Mouse (Mus musculus) hindbrain, postnatal 0 days (tissue): ENCODE data around the gene Gata3. TPM values are rescaled to one million over a fixed set of nuclear protein-coding genes. Genes with fewer than 3 reads are reported as not detected.
A peak's percentile ranks its signal among the peaks of the same experiment; 100 is the strongest.

Experiments
- ATAC-seq: fragments of 200-750 bp; cut with Nextera tagmentation; 2 replicates; pipeline ENCODE4 v1.8.0; 2017; ENCODE audit warnings: mild to moderate bottlenecking, moderate TSS enrichment, moderate library complexity
- DNase-seq: peaks from one replicate; pipeline ENCODE4 v3.0.0-alpha.2; 2015; ENCODE audit warnings: low spot score
- H3K27ac ChIP-seq: fragments of 300-500 bp; sonication (generic); 2 replicates; pipeline ENCODE4 v1.5.1; 2014; ENCODE audit warnings: mild to moderate bottlenecking
- H3K27me3 ChIP-seq: fragments of 300-500 bp; sonication (generic); 2 replicates; pipeline ENCODE4 v1.6.1; 2014; ENCODE audit warnings: low read length, mixed read lengths; ENCODE audit not compliant: insufficient read depth
- H3K36me3 ChIP-seq: fragments of 300-500 bp; sonication (generic); 2 replicates; pipeline ENCODE4 v1.6.1; 2014; ENCODE audit warnings: low read length, mixed read lengths; ENCODE audit not compliant: insufficient read depth
- H3K4me1 ChIP-seq: fragments of 300-500 bp; sonication (generic); 2 replicates; pipeline ENCODE4 v1.6.1; 2014; ENCODE audit warnings: antibody characterized with exemption, low read length, mixed read lengths; ENCODE audit not compliant: insufficient read depth
- H3K4me2 ChIP-seq: fragments of 300-500 bp; sonication (generic); 2 replicates; pipeline ENCODE4 v1.6.1; 2014; ENCODE audit warnings: low read depth, mild to moderate bottlenecking, low read length, moderate library complexity, mixed read lengths
- H3K4me3 ChIP-seq: fragments of 300-500 bp; sonication (generic); 2 replicates; pipeline ENCODE4 v1.5.1; 2014; ENCODE audit warnings: low read length
- H3K9ac ChIP-seq: fragments of 300-500 bp; sonication (generic); replicated peaks from 2 replicates; pipeline ENCODE4 v1.6.1; 2014; ENCODE audit warnings: mild to moderate bottlenecking, low read length, moderate library complexity, mixed read lengths
- H3K9me3 ChIP-seq: fragments of 300-500 bp; sonication (generic); 2 replicates; pipeline ENCODE4 v1.6.1; 2016; ENCODE audit warnings: low read length, mixed read lengths
- CTCF ChIP-seq: IDR thresholded peaks from 2 replicates; pipeline ENCODE4 v1.5.1; 2016; ENCODE audit warnings: antibody characterized with exemption, control low read depth, low read depth
- whole genome bisulfite sequencing: fragments of 180-500 bp; shearing (Covaris S2); extraction: QIAGEN DNeasy Blood & Tissue Kit; methylation state at CpG from one replicate; pipeline ENCODE4 v1.1.7; 2014; 5-methylcytosine and 5-hydroxymethylcytosine counted together
- polyA plus RNA-seq: library from polyadenylated mRNA; unstranded; fragments of >200 nt; fragmentation: Nextera tagmentation; extraction: Ambion mirVana; gene quantifications from 2 replicates; pipeline ENCODE4 v1.2.1, GENCODE M21; 2015
- total RNA-seq: library from RNA; depleted of rRNA; stranded (reverse); fragments of >200 nt; gene quantifications from 2 replicates; pipeline ENCODE4 v1.2.3, GENCODE M21; 2014

The Gata3 gene
- total and polyA plus RNA-seq, 2 experiments from 2014 or later: 3.5 to 20.5 TPM

GRCm38 (mm10) chr2:9881051-9881591 is 8.7 kb downstream of the Gata3 start, which contains the start of gene 4930412O13Rik:
Gene 4930412O13Rik, plus strand, starts transcription at chr2:9881252.
- ATAC-seq (no peak), DNase-seq (no peak)
- under 1% methylated on average over 34 of the region's 35 CpGs for WGBS
- TF ChIP-seq CTCF: no peak
- Histone ChIP-seq H3K9ac (no peak within 1 kb of the TSS), H3K27ac (0 out of 2 replicates have a peak within 1 kb of the TSS, but pooled peaks have one; percentile 16), H3K27me3 (peaks cover 43% of the 10 kb centered on the region), H3K4me2 (peak within 1 kb of the TSS; percentile 65), H3K4me3 (peak within 1 kb of the TSS; percentile 4), H3K36me3 (no peaks in the 10 kb centered on the region), H3K9me3 (no peaks in the 10 kb centered on the region), H3K4me1 (no peaks in the 10 kb centered on the region)

GRCm38 (mm10) chr2:9880271-9880670 is 9.6 kb downstream of the Gata3 start:
- Histone ChIP-seq H3K36me3 (no peaks in the 10 kb centered on the region), H3K9ac (no peak overlapping the region), H3K4me1 (no peaks in the 10 kb centered on the region), H3K4me2 (peak overlapping the region; percentile 65), H3K27me3 (peaks cover 41% of the 10 kb centered on the region), H3K4me3 (peak overlapping the region; percentile 1; the same call in 1 of the 2 replicates), H3K27ac (no peak overlapping the region), H3K9me3 (no peaks in the 10 kb centered on the region)
- ATAC-seq: no peak
- 4% methylated on average over 11 of the region's 11 CpGs for WGBS
- no peak for TF ChIP-seq CTCF
- no peak for DNase-seq

GRCm38 (mm10) chr2:9879493-9879892 is 10.3 kb downstream of the Gata3 start:
- no peaks in the 10 kb centered on the region for H3K36me3 ChIP-seq

GRCm38 (mm10) chr2:9879092-9879491 is 10.7 kb downstream of the Gata3 start:
- peaks cover 33% of the 10 kb centered on the region; the same call in 1 of the 2 replicates for H3K27me3 ChIP-seq
- H3K36me3 ChIP-seq: no peaks in the 10 kb centered on the region
- no peak for TF ChIP-seq CTCF
- H3K9me3 ChIP-seq: no peaks in the 10 kb centered on the region
- H3K4me1 ChIP-seq: no peaks in the 10 kb centered on the region
- peak overlapping the region; percentile 65 for H3K4me2 ChIP-seq
- no peak overlapping the region for H3K9ac ChIP-seq
- H3K4me3 ChIP-seq: peak overlapping the region; percentile 41
- WGBS: under 1% methylated on average over 22 of the region's 22 CpGs
- ATAC-seq (peak; percentile 18), DNase-seq (no peak)
- H3K27ac ChIP-seq: no peak overlapping the region

More at GRCm38 (mm10) chr2:9879493-9879892, 10.3 kb downstream of the Gata3 start:
- peak; percentile 94 for ATAC-seq
- no peaks in the 10 kb centered on the region for H3K4me1 ChIP-seq
- H3K9me3 ChIP-seq: no peaks in the 10 kb centered on the region
- H3K9ac ChIP-seq: no peak overlapping the region
- peak overlapping the region; percentile 41 for H3K4me3 ChIP-seq
- H3K27ac ChIP-seq: no peak overlapping the region
- WGBS: under 1% methylated on average over 21 of the region's 21 CpGs
- H3K27me3 ChIP-seq: peaks cover 35% of the 10 kb centered on the region; the same call in 1 of the 2 replicates
- peak; percentile 92 for DNase-seq
- peak overlapping the region; percentile 65 for H3K4me2 ChIP-seq
- TF ChIP-seq CTCF: peak; percentile 90

- no peak for TF ChIP-seq CTCF
- WGBS: under 1% methylated on average over 32 of the region's 33 CpGs
- H3K9ac ChIP-seq: no peak overlapping the region
Measured at GRCm38 (mm10) chr2:9878564-9879081, 11.2 kb downstream of the Gata3 start.

GRCm38 (mm10) chr2:9877966-9878563 is 11.8 kb downstream of the Gata3 start:
- WGBS: 1% methylated on average over 19 of the region's 19 CpGs
- peak overlapping the region; percentile 41 for H3K4me3 ChIP-seq
- H3K27me3 ChIP-seq: peaks cover 38% of the 10 kb centered on the region; the same call in 1 of the 2 replicates
- no peak for TF ChIP-seq CTCF
- no peak overlapping the region for H3K27ac ChIP-seq
- H3K9me3 ChIP-seq: no peaks in the 10 kb centered on the region
- H3K4me2 ChIP-seq: peak overlapping the region; percentile 65
- no peak for DNase-seq
- H3K36me3 ChIP-seq: no peaks in the 10 kb centered on the region
- no peak overlapping the region for H3K9ac ChIP-seq
- ATAC-seq: no peak
- no peaks in the 10 kb centered on the region for H3K4me1 ChIP-seq

More at GRCm38 (mm10) chr2:9878564-9879081, 11.2 kb downstream of the Gata3 start:
- Histone ChIP-seq H3K36me3 (no peaks in the 10 kb centered on the region), H3K27ac (no peak overlapping the region), H3K4me1 (no peaks in the 10 kb centered on the region), H3K4me3 (peak overlapping the region; percentile 41), H3K9me3 (no peaks in the 10 kb centered on the region), H3K27me3 (peaks cover 33% of the 10 kb centered on the region; the same call in 1 of the 2 replicates), H3K4me2 (peak overlapping the region; percentile 65)
- no peak for DNase-seq
- no peak for ATAC-seq

GRCm38 (mm10) chr2:9877326-9877690 is 12.5 kb downstream of the Gata3 start:
- under 1% methylated on average over 35 of the region's 35 CpGs for WGBS
- Histone ChIP-seq H3K4me1 (no peaks in the 10 kb centered on the region), H3K9me3 (no peaks in the 10 kb centered on the region), H3K27ac (no peak overlapping the region), H3K36me3 (no peaks in the 10 kb centered on the region), H3K9ac (no peak overlapping the region), H3K4me2 (peak overlapping the region; percentile 65), H3K27me3 (peaks cover 44% of the 10 kb centered on the region; the same call in 1 of the 2 replicates), H3K4me3 (peak overlapping the region; percentile 41)
- DNase-seq (no peak), ATAC-seq (no peak)
- no peak for TF ChIP-seq CTCF
